Mouse (Mus musculus) layer of hippocampus, postnatal 36 days (tissue): ENCODE measurements around the gene Ifna5. TPM values are rescaled to one million over a fixed set of nuclear protein-coding genes. Genes with fewer than 3 reads are reported as not detected.
"Not testable (repeated sequence)": the region's sequence is repeated elsewhere in the genome, so short reads cannot be mapped to it uniquely, and the experiment has no call there.

Source experiments
- DNase-seq, 2 experiments: peaks; one replicate each; pipeline ENCODE4 v3.0.0; 2022
- total RNA-seq, 2 experiments: library from RNA; stranded (reverse); gene quantifications; 2 replicates each; pipeline ENCODE4 v1.2.3; 2021

Gene Ifna5
- not detected for total RNA-seq

DNA sequence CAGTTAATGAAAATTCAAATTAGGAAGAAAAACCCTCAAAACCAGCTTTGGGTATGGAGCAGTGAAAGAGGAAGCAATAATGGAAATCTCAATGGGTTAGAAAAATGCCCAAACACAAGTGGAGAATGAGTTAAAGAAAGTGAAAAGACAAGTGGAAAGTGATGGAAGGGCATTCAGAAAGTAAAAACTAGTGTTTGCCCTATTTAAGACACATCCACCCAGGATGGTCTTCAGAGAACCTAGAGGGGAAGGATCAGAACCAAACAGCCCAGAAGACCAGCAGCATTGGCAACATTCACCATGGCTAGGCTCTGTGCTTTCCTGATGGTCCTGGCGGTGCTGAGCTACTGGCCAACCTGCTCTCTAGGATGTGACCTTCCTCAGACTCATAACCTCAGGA lies at the start of gene Ifna5:
Gene Ifna5 (plus strand): TSS at position 301 of the 400 bp plus-strand sequence.
- DNase-seq, result not testable (repeated sequence)

DNA sequence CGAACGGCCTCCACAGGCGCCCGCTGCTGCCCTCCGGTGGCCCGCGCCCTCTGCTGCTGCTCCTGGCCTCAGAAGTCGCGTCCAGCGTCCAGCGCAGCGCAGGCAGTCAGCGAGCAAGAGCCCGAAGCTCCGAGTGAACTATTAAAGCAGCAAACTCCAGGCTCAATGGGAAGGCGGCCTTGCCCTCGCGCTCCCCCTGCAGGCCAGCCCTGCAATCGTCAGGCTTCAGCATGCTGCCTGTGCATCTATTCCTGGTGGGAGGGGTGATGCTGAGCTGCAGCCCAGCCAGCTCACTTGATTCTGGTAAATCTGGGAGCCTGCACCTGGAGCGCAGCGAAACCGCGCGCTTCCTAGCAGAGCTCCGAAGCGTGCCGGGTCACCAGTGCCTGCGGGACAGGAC lies 46.9 kb upstream of the Ifna5 start, which contains the start of gene Gm13277:
Gene Gm13277 (plus strand): TSS at position 231 of the 400 bp plus-strand sequence.
- peak; percentile 48 to 65 for DNase-seq

DNA sequence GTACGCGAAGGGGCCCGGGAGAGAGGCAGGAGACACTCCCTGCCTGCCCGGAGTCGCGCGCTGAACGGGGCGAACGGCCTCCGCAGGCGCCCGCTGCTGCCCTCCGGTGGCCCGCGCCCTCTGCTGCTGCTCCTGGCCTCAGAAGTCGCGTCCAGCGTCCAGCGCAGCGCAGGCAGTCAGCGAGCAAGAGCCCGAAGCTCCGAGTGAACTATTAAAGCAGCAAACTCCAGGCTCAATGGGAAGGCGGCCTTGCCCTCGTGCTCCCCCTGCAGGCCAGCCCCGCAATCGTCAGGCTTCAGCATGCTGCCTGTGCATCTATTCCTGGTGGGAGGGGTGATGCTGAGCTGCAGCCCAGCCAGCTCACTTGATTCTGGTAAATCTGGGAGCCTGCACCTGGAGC lies 44.1 kb upstream of the Ifna5 start, which contains the start of gene Gm13278:
Gene Gm13278 (plus strand): TSS at position 301 of the 400 bp plus-strand sequence.
- DNase-seq, result not testable (repeated sequence)

DNA sequence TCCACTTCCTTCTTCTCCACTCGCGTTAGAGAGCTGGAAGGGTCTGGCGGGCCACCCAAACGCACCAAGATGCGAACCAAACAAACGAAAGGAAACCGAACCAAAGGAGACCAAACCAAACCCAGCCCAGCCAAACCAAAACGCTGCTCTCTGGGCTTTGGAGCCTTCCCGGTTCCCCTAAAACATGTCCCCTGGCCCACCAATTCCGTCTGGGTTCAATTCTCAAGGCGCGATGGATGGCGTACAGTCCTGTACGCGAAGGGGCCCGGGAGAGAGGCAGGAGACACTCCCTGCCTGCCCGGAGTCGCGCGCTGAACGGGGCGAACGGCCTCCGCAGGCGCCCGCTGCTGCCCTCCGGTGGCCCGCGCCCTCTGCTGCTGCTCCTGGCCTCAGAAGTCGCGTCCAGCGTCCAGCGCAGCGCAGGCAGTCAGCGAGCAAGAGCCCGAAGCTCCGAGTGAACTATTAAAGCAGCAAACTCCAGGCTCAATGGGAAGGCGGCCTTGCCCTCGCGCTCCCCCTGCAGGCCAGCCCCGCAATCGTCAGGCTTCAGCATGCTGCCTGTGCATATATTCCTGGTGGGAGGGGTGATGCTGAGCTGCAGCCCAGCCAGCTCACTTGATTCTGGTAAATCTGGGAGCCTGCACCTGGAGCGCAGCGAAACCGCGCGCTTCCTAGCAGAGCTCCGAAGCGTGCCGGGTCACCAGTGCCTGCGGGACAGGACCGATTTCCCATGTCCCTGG lies 41.2 kb upstream of the Ifna5 start, which contains the start of gene Gm13275:
Gene Gm13275 (plus strand): TSS at position 552 of the 740 bp plus-strand sequence.
- DNase-seq, result peak; percentile 78 to 81

GRCm38 (mm10) chr4:88797097-88797496 lies 38.2 kb upstream of the Ifna5 start, which contains the start of gene Gm13279:
Gm13279 (plus strand) TSS chr4:88797397.
- DNase-seq, result not testable (repeated sequence)

- not testable (repeated sequence) for DNase-seq
Measured at GRCm38 (mm10) chr4:88799365-88799764, 36.0 kb upstream of the Ifna5 start, which contains the start of gene Gm13285. Gm13285 (plus strand) TSS chr4:88799665.

- DNase-seq, result not testable (repeated sequence)
Measured at GRCm38 (mm10) chr4:88802954-88803353, 32.4 kb upstream of the Ifna5 start, which contains the start of gene Gm13287. Gm13287 (plus strand) TSS chr4:88803254.

DNA sequence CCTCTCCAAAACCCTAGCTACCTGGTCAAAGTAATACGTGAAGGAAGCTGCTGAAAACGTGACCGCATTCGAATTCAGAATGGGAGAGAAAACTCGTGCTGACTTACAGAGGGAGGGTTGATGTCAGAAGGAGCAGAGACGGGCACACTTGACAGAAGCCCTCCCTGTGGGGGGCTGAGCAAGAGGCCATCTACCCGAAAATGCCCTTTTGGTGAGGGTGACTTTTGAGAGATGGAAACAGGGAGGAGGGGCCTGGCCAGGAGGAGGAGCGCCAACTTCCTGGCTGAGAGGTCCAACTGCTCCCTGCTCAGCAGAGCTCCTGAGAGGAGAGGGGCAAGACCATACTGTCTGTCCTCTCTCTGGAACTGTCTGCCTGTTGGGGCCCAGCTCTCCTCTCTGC lies 30.1 kb upstream of the Ifna5 start, which contains the start of gene Gm13288:
Gene Gm13288 (plus strand): TSS at position 301 of the 400 bp plus-strand sequence.
- DNase-seq, result not testable (repeated sequence)

- DNase-seq, result not testable (repeated sequence)
Measured at GRCm38 (mm10) chr4:88805761-88806160, 29.6 kb upstream of the Ifna5 start.

GRCm38 (mm10) chr4:88815928-88816327 lies 19.4 kb upstream of the Ifna5 start, which contains the start of gene Ifna7:
Ifna7 (plus strand) TSS chr4:88816228.
- no peak for DNase-seq

GRCm38 (mm10) chr4:88819659-88820058 lies 15.7 kb upstream of the Ifna5 start, which contains the start of gene Ifna11:
Ifna11 (plus strand) TSS chr4:88819959.
- no peak for DNase-seq

DNA sequence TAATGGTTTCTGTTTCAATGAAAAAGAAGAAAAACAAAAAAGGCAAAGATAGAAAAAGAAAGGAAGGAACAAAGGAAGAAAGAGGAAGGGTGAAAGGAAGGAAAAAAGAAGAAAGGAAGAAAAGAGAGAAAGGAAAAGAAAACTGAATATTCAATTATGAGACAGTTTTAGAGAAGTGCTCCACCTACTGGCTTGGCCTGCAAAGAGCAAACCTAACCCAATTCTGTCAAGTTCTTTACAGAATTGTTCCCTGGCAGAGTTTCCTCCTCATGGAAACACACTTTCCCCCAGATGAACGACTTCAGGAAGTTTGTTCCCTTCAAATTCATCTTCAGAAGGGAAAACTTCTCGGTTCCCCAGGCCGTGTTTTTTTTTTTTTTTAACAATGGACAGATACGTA lies 12.3 kb upstream of the Ifna5 start:
- DNase-seq, result no peak

DNA sequence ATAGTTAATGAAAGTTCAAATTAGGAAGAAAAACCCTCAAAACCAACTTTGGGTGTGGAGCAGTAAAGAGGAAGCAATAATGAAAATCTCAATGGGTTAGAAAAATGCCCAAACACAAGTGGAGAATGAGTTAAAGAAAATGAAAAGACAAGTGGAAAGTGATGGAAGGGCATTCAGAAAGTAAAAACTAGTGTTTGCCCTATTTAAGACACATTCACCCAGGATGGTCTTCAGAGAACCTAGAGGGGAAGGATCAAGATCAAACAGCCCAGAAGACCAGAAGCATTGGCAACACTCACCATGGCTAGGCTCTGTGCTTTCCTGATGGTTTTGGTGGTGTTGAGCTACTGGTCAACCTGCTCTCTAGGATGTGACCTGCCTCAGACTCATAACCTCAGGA lies 8.2 kb upstream of the Ifna5 start, which contains the start of gene Ifna6:
Gene Ifna6 (plus strand): TSS at position 301 of the 400 bp plus-strand sequence.
- DNase-seq, result not testable (repeated sequence)

GRCm38 (mm10) chr4:88830523-88830922 lies 4.8 kb upstream of the Ifna5 start:
- DNase-seq, result no peak

DNA sequence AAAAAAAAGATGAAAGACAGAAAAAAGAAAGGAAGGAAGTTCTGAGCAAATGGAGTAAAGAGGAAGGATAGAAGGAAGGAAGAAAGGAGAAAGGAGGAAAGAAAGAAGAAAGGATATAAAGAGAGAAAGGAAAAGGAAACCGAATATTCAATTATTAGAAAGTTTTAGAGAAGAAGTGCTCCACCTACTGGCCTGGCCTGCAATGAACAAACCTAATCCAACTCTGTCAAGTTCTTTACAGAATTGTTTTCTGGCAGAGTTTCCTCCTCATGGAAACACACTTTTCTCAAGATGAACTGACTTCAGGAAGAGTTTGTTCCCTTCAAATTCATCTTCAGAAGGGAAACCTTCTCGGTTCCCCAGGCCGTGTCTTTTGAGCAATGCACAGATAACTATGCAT lies 3.5 kb downstream of the Ifna5 start:
- no peak for DNase-seq

- DNase-seq, result no peak
Measured at GRCm38 (mm10) chr4:88840058-88840457, 4.7 kb downstream of the Ifna5 start.

DNA sequence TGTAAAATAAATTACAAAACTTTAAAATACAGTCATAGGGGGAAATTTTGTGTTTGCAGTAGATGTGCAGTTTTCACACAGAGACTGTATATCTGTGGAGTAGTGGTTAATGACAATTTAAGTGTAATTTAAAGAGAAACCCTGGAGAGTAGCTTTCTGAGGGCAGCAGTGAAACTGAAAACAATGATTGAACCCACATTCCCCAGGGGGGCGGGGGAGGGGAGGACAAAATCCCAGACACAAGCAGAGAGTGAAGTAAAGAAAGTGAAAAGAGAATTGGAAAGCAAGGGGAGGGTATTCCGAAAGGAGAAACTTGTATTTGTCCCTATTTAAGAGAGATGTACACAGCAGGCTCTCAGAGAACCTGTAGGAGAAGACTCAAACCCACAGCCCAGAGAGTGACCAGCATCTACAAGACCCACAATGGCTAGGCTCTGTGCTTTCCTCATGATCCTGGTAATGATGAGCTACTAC lies 6.2 kb downstream of the Ifna5 start, which contains the start of gene Ifna4:
Gene Ifna4 (plus strand): TSS at position 424 of the 474 bp plus-strand sequence.
- no peak for DNase-seq

DNA sequence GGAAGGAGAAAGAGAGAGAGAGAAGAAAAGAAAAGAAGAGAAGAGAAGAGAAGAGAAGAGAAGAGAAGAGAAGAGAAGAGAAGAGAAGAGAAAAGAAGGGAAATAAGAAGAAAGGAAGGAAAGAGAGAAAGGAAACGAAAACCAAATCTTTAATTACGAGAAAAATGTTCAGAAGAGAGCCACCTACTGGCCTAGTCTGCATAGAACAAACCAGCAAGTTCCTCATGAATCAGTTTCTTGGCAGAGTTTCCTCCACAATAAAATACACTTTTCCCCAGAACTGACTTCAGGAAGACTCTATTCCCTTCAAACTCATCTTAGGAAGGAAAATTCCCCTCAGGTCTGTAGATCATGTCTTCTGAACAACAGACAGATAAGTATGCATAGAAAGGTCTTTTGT lies 10.0 kb downstream of the Ifna5 start:
- DNase-seq, result no peak

DNA sequence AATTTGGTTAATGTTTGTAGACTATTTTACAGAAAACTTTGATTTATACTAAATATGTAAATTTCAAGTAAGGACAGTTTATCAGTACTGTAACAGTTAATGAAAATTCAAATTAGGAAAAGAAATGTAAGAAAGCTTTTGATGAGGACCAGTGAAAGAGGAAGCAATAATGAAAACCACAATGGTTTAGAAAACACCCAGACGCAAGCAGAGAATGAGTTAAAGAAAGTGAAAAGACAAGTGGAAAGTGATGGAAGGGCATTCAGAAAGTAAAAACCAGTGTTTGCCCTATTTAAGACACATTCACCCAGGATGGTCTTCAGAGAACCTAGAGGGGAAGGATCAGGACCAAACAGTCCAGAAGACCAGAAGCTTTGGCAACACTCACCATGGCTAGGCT lies 14.4 kb downstream of the Ifna5 start, which contains the start of gene Ifna1:
Gene Ifna1 (plus strand): TSS at position 390 of the 400 bp plus-strand sequence.
- no peak for DNase-seq

DNA sequence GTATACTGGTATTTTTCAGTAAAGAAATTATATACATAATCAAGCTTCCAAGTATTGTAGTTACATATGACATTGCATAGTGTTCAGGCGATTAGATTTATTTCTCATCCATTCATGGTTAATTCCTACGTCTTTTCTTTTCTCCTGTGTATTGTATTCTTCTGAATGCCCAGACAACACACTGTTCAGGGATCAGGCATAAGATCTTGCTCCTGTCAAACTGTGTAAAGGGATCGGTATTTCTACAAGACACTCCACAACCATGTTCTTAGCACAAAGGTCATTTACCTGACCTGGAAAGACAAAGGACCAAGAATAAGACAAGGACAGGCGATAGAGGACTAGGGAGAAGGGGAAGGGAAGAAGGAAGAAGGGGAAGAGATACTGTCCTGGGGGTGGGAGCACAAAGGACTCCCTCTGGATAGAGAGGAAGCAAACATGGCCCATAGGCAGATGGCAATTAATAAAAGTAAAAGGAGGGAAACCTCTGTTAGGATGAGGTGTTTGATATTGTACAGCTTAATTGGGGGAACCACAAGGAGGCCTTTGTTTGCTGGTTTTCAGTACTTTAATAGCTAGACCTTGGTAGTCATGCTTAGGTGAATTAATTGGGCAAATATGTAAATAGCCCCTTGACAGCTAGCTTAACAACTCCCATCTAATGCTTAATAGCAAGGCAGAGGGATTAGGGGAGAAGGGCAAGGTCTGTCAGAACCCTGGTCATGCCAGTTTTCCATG lies 15.9 kb downstream of the Ifna5 start:
- no peak for DNase-seq

GRCm38 (mm10) chr4:88859214-88859613 lies 23.9 kb downstream of the Ifna5 start:
- no peak for DNase-seq

DNA sequence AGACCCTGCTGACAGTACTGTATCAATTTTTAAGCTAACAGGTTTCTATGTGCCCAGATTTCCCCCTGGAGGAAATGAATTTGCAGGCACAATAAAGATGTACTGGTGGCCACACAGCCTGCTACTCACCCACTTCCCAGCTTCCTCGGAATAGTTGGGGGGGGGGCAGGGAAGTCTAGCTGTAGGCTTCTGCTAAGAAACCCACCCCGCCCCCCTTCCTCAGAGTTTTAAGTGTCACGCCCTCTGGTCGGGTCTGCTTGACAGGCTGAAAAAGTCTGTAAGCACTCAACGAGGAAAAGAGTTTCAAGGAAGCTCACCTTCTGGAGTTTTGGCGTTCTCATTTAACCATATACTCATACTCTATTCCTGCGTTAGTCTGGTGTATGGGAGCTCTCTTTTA lies 28.0 kb downstream of the Ifna5 start:
- DNase-seq, result no peak
